Mouse (Mus musculus) spleen, adult 12 weeks (tissue): Measurements from ENCODE around the gene Ky.

Source experiments
- DNase-seq: peaks from one replicate; pipeline ENCODE4 v3.0.0; 2022; ENCODE audit warnings: low spot score

The Ky gene

GRCm38 (mm10) chr9:102505700-102506585 lies at the start of gene Ky:
TSS of gene Ky (plus strand) at chr9:102505750.
- DNase-seq = no peak

- no peak for DNase-seq
These were observed 43.3 kb upstream of the Ky start for GRCm38 (mm10) chr9:102462251-102462650.

- no peak for DNase-seq
These were observed 40.5 kb upstream of the Ky start for GRCm38 (mm10) chr9:102465044-102465443.

- DNase-seq = no peak
These were observed 39.8 kb upstream of the Ky start for GRCm38 (mm10) chr9:102465726-102466125.

GRCm38 (mm10) chr9:102470076-102470819 lies 35.3 kb upstream of the Ky start:
- no peak for DNase-seq

- DNase-seq = no peak
These were observed 27.6 kb upstream of the Ky start for GRCm38 (mm10) chr9:102477767-102478450.

- DNase-seq = no peak
These were observed 27.1 kb upstream of the Ky start for GRCm38 (mm10) chr9:102478451-102478835.

- DNase-seq = no peak
These were observed 26.5 kb upstream of the Ky start for GRCm38 (mm10) chr9:102479022-102479421.

- no peak for DNase-seq
These were observed 13.3 kb upstream of the Ky start for GRCm38 (mm10) chr9:102492031-102492795.

- no peak for DNase-seq
These were observed 12.5 kb upstream of the Ky start for GRCm38 (mm10) chr9:102493044-102493443.

- no peak for DNase-seq
These were observed 11.6 kb upstream of the Ky start for GRCm38 (mm10) chr9:102493916-102494315.

GRCm38 (mm10) chr9:102494454-102494853 lies 11.1 kb upstream of the Ky start:
- DNase-seq = no peak

- DNase-seq = no peak
These were observed 10.3 kb upstream of the Ky start for GRCm38 (mm10) chr9:102495266-102495665.

- DNase-seq = no peak
These were observed 9.0 kb upstream of the Ky start for GRCm38 (mm10) chr9:102496481-102497041.

- DNase-seq = no peak
These were observed 8.4 kb upstream of the Ky start for GRCm38 (mm10) chr9:102497089-102497690.

GRCm38 (mm10) chr9:102497833-102498430 lies 7.6 kb upstream of the Ky start:
- DNase-seq = no peak

GRCm38 (mm10) chr9:102498701-102499100 lies 6.8 kb upstream of the Ky start:
- no peak for DNase-seq

GRCm38 (mm10) chr9:102499266-102499665 lies 6.3 kb upstream of the Ky start:
- DNase-seq = no peak

- no peak for DNase-seq
These were observed 5.8 kb upstream of the Ky start for GRCm38 (mm10) chr9:102499746-102500145.

GRCm38 (mm10) chr9:102501113-102501512 lies 4.4 kb upstream of the Ky start:
- no peak for DNase-seq
